Mouse (Mus musculus): ENCODE measurements around the gene Icosl. TPM values are rescaled to one million over a fixed set of nuclear protein-coding genes. Genes with fewer than 3 reads are reported as not detected.

The Icosl gene
- polyA plus RNA-seq, 1 experiment from 2014 or later = 1.4 TPM

Other genes starting within 250 kb of the Icosl start
- not detected in 2 replicates for gene Krtap10-4, start 242.2 kb upstream of the Icosl start, polyA plus RNA-seq (2014; fragmentation: Nextera tagmentation; extraction: Ambion mirVana)
- not detected in 2 replicates for gene Krtap10-10, start 233.4 kb upstream of the Icosl start, polyA plus RNA-seq (2014; fragmentation: Nextera tagmentation; extraction: Ambion mirVana)
- not detected in 2 replicates for gene Gm36176, start 222.5 kb upstream of the Icosl start, polyA plus RNA-seq (2014; fragmentation: Nextera tagmentation; extraction: Ambion mirVana)
- gene Gm10318, start 216.4 kb upstream of the Icosl start, polyA plus RNA-seq (2014; fragmentation: Nextera tagmentation; extraction: Ambion mirVana) = not detected in 2 replicates
- not detected in 2 replicates for gene Gm3285, start 207.3 kb upstream of the Icosl start, polyA plus RNA-seq (2014; fragmentation: Nextera tagmentation; extraction: Ambion mirVana)
- 4.3 and 4.8 TPM in 2 replicates for gene Lrrc3, start 166.8 kb upstream of the Icosl start, polyA plus RNA-seq (2014; fragmentation: Nextera tagmentation; extraction: Ambion mirVana)
- gene Trpm2, start 98.7 kb upstream of the Icosl start, polyA plus RNA-seq (2014; fragmentation: Nextera tagmentation; extraction: Ambion mirVana) = 0.58 and 1.4 TPM in 2 replicates
- 35.9 and 42.5 TPM in 2 replicates for gene 1810043G02Rik, start 90.8 kb upstream of the Icosl start, polyA plus RNA-seq (2014; fragmentation: Nextera tagmentation; extraction: Ambion mirVana)
- 125 and 127 TPM in 2 replicates for gene Pfkl, start 59.2 kb upstream of the Icosl start, polyA plus RNA-seq (2014; fragmentation: Nextera tagmentation; extraction: Ambion mirVana)
- not detected in 2 replicates for gene Dnmt3l, start 27.4 kb upstream of the Icosl start, polyA plus RNA-seq (2014; fragmentation: Nextera tagmentation; extraction: Ambion mirVana)
- not detected in 2 replicates for gene Aire, start 25.7 kb upstream of the Icosl start, polyA plus RNA-seq (2014; fragmentation: Nextera tagmentation; extraction: Ambion mirVana)
- 15.8 and 17.8 TPM in 2 replicates for gene D10Jhu81e, start 100.5 kb downstream of the Icosl start, polyA plus RNA-seq (2014; fragmentation: Nextera tagmentation; extraction: Ambion mirVana)
- gene Pwp2, start 115.8 kb downstream of the Icosl start, polyA plus RNA-seq (2014; fragmentation: Nextera tagmentation; extraction: Ambion mirVana) = 22.7 and 24.6 TPM in 2 replicates
- gene Trappc10, start 175.3 kb downstream of the Icosl start, polyA plus RNA-seq (2014; fragmentation: Nextera tagmentation; extraction: Ambion mirVana) = 16.1 and 18.6 TPM in 2 replicates

All from neural tube, embryonic 11.5 days (tissue).